Mouse (Mus musculus) gastrocnemius, postnatal 10 days (tissue): ENCODE measurements around the gene Gm20388. TPM values are rescaled to one million over a fixed set of nuclear protein-coding genes. Genes with fewer than 3 reads are reported as not detected.

ENCODE experiments used
- DNase-seq: peaks from one replicate; pipeline ENCODE4 v3.0.0; 2021; ENCODE audit warnings: mixed read lengths
- total RNA-seq, 2 experiments: library from RNA; stranded (reverse); gene quantifications; 2 replicates each; pipeline ENCODE4 v1.2.3; 2021

The Gm20388 gene
- total RNA-seq, 2 experiments from 2014 or later, result 2.9 to 6.0 TPM

DNA sequence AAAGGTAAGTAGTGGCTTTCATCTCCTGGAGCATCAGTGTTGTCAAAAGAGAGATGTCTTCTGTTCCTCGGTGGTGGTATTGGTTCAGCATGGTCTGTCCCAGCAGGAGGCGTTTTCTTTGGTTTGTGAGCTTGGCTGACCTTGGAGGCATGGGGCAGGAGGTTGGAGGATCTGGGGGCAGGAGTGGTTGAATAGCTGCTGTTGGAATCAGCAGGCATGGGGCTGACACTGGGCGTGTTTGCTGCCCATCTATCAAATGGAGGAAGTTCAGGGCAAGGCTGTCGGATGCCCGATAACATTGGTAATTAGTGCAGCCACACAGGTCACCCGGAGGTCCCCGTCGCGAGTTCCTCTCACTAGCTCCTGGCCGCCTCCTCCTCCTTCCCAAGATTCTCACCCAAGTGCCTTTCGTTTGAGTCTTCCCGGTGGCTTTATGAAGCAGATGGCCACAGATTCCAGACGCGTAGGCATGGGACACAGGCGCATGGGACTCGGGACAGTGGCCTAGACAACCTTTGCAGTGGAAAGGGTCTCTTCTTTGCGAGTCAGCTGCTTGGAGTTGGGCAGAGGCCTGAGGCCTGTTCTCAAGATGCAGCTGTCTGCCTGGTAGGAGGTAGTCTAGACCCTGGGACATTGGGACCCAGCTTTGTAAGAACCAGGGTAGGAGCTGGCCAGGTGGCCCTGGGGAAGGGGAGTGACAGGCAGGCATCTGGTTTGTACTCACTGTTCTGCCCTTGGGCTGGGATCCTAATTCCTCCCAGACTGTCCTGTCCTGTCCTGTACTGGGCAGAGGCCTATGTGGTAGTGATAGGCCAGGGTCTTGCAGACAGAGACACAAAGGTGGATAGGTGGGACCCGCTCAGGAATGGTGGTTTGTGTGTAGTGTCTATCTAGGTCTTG lies 320.3 kb downstream of the Gm20388 start:
- no peak for DNase-seq

DNA sequence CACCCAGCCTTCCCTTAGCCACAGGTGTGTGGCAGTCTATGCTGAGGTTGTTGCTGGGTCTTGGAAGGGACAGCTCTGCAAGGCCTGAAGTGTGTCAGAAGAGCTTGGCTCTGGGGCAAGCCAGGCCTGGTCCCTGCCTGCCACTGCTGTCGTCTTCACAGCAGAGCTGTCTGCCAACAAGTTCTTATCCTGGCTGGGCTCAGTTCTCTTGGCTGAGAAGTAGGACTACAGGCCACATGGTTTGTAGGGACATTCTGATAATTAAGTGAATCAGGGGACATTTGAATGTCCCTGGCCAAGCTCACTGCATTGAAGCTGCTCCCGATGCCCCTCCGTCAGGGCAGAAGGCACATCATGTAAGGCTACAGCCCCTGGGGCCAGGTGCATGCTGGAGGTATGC lies 321.2 kb downstream of the Gm20388 start:
- DNase-seq, result no peak

- no peak for DNase-seq
Measured at GRCm38 (mm10) chr8:120232398-120232797, 321.8 kb downstream of the Gm20388 start.

- no peak for DNase-seq
Measured at GRCm38 (mm10) chr8:120232913-120233312, 322.3 kb downstream of the Gm20388 start.

DNA sequence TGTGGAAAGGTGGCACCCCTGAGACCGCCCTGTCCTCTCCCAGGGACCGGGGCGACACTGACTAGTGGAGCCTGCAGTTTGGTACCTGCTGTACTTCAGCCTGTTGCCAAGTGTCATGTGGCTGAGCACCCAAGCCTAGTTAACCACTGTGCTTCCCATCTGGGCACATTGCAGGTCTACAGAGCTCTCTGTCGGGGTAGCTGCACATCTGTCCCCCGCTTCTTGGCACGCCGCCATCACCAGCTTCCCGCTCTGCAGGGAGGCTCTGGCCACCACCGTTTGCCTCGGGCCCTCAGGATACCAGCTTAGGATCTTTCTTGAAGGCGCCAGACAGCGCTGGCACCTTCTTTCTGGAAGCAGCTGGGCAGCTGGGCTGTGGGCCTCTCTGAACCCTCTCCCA lies 323.8 kb downstream of the Gm20388 start:
- DNase-seq, result peak; percentile 69

DNA sequence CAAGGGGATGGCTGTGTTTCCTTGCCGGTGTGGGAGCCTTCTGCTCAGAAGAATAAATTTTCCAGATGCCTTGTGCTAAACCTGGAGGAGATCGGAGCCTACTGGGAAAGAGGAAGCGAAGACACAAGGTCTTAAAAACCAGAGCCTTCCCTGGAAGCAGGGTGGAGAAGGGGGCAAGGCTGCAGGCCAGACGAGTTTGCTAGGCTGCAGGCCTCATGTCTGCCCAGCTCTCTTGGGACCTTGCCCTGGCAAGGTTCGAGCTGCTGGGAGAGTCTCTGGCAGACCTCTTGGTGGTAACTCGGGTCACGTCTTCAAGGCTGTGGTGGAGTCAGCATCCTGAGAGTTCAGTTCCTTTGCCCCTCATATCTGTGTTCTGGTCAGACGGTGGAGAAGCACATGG lies 324.2 kb downstream of the Gm20388 start:
- peak; percentile 48 for DNase-seq

DNA sequence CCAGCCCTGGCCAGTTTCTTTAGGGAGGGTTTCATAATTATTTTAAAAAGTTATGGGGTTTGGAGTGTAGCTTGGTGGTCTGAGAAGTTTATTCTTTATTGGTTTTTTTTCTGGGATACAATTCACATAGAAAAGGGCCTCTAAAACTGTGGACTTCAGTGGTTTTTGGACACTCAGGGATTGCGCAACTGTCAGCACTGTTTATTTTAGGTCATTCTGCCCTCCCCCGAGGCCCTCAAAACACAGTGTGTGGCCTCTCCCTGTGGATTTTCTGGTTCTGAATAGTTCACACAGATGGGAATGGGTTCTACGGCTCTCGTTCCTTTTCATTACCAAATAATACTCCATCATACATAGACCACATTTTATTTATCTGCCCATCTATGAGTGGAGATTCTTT lies 332.6 kb downstream of the Gm20388 start:
- no peak for DNase-seq

- no peak for DNase-seq
Measured at GRCm38 (mm10) chr8:120243916-120244451, 333.3 kb downstream of the Gm20388 start.

- no peak for DNase-seq
Measured at GRCm38 (mm10) chr8:120244553-120244952, 333.9 kb downstream of the Gm20388 start.

- DNase-seq, result no peak
Measured at GRCm38 (mm10) chr8:120247618-120248017, 337.0 kb downstream of the Gm20388 start.

- no peak for DNase-seq
Measured at GRCm38 (mm10) chr8:120248031-120248430, 337.4 kb downstream of the Gm20388 start.

DNA sequence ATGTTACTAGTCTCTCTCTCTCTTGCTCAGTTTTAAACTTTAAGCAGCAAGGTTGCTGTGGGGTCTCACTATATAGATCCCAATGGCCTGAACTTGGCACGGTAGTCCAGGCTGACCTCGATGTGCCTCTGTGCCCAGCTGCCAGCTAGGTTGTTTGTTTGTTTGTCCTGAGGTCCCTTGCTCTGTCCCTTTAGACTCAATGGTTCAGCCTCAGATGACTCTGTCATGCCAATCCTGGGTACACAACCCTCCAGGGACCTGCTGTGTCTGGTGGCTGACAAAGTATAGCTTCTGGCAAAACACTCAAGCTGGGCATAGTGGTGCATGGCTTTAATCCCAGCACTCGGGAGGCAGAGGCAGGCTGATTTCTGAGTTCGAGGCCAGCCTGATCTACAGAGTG lies 337.8 kb downstream of the Gm20388 start:
- DNase-seq, result no peak

DNA sequence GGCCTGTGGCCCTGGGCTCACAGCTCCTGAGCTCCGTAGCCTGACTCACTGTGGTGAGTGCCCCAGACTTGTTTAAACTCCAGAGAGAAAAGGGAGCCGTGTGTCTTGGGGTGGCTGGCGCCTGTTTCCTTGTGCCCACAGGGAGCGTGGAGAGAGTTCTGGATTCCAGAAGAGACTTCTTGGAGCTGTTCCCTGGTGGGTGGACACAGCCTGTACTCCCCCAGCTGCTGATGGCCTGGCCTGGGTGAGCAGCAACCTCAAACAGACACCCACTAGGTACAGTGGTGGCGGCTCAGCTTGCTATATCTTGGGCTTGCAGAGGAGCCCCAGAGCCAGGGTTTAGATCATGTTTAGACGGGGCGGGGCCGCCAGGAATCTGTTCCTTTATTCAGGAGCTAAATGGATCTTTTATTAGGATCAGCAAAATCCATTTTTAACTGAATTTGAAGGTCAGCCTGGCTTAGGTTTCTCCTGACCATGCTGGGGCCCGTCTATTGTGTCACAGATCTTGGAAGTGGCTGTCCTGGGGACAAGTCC lies 339.2 kb downstream of the Gm20388 start:
- DNase-seq, result no peak

GRCm38 (mm10) chr8:120250750-120251410 lies 340.2 kb downstream of the Gm20388 start:
- DNase-seq, result no peak

DNA sequence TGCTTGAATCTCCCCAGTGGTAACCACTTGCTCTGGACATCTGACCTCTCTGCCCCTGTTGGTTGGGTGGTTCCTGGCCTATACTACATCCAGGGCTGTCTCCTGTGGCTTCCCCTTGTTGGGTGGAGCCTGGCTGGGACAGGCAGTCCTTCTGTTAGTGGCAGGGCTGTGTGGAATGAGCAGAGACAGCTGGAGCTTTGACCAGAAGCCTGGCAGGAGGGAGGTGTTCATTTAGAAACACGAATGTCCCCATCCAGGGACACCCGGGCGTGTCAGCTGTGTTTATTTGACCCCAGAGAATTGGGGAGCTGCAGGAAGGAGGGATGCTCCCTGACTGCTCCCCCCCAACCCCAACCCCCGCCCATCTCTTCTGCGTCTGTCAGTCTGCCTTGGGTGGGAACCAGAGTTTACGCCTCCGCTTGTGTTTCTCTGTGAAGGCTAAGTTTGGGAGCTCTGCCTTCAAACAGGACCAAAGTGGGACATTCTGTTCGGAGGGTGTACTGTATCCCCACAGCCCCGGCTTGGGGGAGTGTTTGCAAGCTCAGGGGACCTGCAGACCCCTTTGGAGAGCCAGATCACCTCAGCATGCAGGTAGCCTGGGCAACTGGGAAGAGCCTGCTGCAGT lies 340.9 kb downstream of the Gm20388 start:
- no peak for DNase-seq

DNA sequence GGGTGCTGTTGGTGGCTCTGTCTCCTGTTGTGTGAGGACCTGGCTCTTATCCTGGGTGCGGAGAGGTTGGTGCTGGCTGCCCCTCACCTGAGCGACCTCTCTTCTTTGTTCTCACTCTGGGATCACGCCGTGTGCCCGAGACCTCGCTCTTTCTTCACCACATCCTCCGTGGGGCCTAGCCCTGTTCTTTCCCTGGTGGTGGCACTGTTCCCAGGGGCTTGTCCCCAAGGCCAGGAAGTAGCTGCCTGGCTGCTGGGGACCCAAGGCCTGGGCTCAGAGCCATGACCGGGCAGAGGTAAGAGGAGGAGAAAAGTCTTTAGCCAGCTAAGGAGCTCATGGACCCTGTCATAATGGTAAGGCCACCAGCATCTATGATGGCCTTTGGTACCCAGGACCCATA lies 343.0 kb downstream of the Gm20388 start:
- no peak for DNase-seq

DNA sequence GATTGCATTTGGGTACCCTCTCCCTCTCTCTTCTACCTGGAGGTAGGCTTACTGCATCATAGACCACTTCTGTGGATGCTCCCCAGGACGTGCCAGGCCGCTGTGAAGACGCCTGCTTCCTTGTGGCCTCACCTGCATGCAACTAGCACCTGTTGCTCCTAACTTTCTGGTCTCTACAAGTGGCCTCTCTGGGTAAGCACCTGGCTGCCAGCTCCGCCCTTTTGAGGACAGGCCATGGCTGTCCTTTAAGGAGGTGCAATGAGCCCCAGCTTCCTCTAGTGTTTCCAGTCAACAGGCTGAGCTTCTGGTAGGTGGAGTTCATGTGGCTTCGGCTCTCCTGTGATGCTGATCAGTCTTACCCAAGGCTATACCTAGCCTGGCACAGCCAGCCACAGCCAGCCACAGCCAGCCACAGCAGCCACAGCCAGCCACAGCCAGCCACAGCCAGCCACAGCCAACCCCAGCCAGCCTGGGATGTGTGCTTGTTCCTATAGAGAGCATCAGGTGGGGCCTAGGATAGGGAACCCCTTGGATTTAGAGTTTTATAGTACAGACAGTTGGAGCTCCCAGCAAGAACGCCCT lies 344.9 kb downstream of the Gm20388 start:
- DNase-seq, result no peak

DNA sequence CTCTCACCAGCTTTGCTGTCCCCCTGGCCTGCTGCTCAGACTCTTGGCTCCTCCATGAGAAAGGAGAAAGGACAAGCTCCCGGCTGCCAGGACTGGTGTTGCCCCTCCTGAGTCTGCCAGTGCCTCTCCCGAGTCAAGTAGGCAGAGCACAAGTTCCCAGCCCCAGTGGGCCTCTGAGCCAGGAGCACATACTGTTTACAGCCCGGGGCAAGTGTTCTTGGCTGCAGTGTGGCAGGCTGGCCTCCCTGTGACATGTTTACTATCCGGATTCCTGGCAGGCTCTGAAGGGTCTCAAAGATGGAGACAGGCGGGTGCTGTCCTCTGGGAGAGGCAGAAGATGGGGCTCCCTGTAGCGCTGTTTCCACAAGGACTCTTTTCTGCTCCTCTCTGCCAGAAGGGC lies 346.3 kb downstream of the Gm20388 start:
- DNase-seq, result no peak

- no peak for DNase-seq
Measured at GRCm38 (mm10) chr8:120259206-120259605, 348.6 kb downstream of the Gm20388 start.

DNA sequence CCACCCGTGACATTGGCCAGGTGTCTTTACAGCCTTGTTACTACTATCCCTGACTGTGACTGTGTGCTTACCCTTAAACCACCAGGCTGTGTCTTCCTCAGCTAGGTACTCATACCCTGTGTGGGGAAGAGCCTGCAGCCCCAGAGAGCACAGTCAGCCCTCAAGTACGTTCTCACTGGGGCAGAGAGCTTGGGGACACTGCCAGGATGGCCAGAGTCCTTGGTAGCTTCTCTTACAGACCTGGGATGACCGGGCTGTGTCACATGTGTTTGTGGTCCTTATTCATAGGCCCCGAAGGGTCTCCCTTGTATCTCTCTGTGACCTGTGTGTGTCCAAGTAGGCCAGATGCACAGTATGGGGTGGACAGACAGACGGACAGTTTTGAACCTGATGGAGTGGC lies 350.0 kb downstream of the Gm20388 start:
- no peak for DNase-seq

- DNase-seq, result no peak
Measured at GRCm38 (mm10) chr8:120261338-120262120, 350.9 kb downstream of the Gm20388 start.
